Mouse (Mus musculus): ENCODE results near the gene Xpr1. TPM values are rescaled to one million over a fixed set of nuclear protein-coding genes. Genes with fewer than 3 reads are reported as not detected.

The Xpr1 gene
- polyA plus RNA-seq, 1 experiment from 2014 or later: 16.4 TPM

DNA sequence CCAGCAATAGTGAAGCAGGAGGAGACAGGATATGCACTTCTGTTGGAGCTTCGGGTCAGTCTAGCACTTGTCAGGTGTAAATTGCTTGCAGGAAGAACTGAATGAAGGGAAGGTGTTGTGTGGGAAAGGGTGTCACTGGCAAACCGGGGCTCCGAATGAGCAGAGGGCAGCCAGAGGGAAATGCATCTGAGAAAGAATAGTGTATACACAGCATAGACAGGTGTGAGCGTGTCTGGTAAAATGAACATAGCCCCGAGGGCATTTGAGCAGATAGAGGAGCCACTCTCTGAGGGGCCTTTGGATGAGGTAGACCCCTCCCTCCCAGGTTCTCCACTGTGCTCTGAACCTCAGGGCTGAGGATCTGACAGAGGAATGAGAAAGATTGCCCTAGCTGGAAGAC lies 169.2 kb downstream of the Xpr1 start:
- H3K4me2 ChIP-seq (ENCODE audit: low read depth, low read length, severe bottlenecking): no peak overlapping the region
- 82% methylated on average over 5 of the region's 5 CpGs for WGBS
- H3K4me3 ChIP-seq (ENCODE audit: low read depth, low read length): no peak overlapping the region
- H3K9me3 ChIP-seq (ENCODE audit: control insufficient read depth, low read length): no peaks in the 10 kb centered on the region
- ATAC-seq (replicated peaks; ENCODE audit: low FRiP score): no peak
- no peaks in the 10 kb centered on the region for H3K36me3 ChIP-seq (ENCODE audit: control insufficient read depth, insufficient read depth, low read length)
- DNase-seq (ENCODE audit: low spot score): peak; percentile 42
- no peak overlapping the region for H3K9ac ChIP-seq (ENCODE audit: low read length)
- no peak overlapping the region for H3K27ac ChIP-seq (ENCODE audit: low read depth, low read length)
- peaks cover 5% of the 10 kb centered on the region; the same call in 1 of the 2 replicates for H3K4me1 ChIP-seq (replicated peaks; ENCODE audit: control insufficient read depth, insufficient read depth, low read length)
- peaks cover 9% of the 10 kb centered on the region; the same call in 1 of the 2 replicates for H3K27me3 ChIP-seq (ENCODE audit: control insufficient read depth, insufficient read depth, low read length)

GRCm38 (mm10) chr1:155247441-155247840 lies 169.8 kb downstream of the Xpr1 start:
- H3K27ac ChIP-seq (ENCODE audit: low read depth, low read length): no peak overlapping the region
- H3K9ac ChIP-seq (ENCODE audit: low read length): no peak overlapping the region
- H3K36me3 ChIP-seq (ENCODE audit: control insufficient read depth, insufficient read depth, low read length): no peaks in the 10 kb centered on the region
- H3K4me1 ChIP-seq (replicated peaks; ENCODE audit: control insufficient read depth, insufficient read depth, low read length): peaks cover 5% of the 10 kb centered on the region; the same call in 1 of the 2 replicates
- WGBS: 56% methylated on average over 5 of the region's 5 CpGs
- ATAC-seq (replicated peaks; ENCODE audit: low FRiP score) (no peak), DNase-seq (ENCODE audit: low spot score) (no peak)
- no peak overlapping the region for H3K4me3 ChIP-seq (ENCODE audit: low read depth, low read length)
- no peaks in the 10 kb centered on the region for H3K9me3 ChIP-seq (ENCODE audit: control insufficient read depth, low read length)
- no peak overlapping the region for H3K4me2 ChIP-seq (ENCODE audit: low read depth, low read length, severe bottlenecking)
- H3K27me3 ChIP-seq (ENCODE audit: control insufficient read depth, insufficient read depth, low read length): peaks cover 9% of the 10 kb centered on the region; the same call in 1 of the 2 replicates

- WGBS: 72% methylated on average over 7 of the region's 7 CpGs
These were observed 171.7 kb downstream of the Xpr1 start for GRCm38 (mm10) chr1:155245516-155245915.

GRCm38 (mm10) chr1:155244771-155245211 lies 172.4 kb downstream of the Xpr1 start:
- no peak overlapping the region for H3K27ac ChIP-seq (ENCODE audit: low read depth, low read length)
- H3K9ac ChIP-seq (ENCODE audit: low read length): peak overlapping the region; percentile 63
- WGBS: 2% methylated on average over 29 of the region's 29 CpGs
- peak overlapping the region; percentile 83 for H3K4me2 ChIP-seq (ENCODE audit: low read depth, low read length, severe bottlenecking)
- H3K4me3 ChIP-seq (ENCODE audit: low read depth, low read length): peak overlapping the region; percentile 45
- DNase-seq (ENCODE audit: low spot score): peak; percentile 72
- H3K4me1 ChIP-seq (replicated peaks; ENCODE audit: control insufficient read depth, insufficient read depth, low read length): peaks cover 5% of the 10 kb centered on the region; the same call in 1 of the 2 replicates
- no peaks in the 10 kb centered on the region for H3K36me3 ChIP-seq (ENCODE audit: control insufficient read depth, insufficient read depth, low read length)
- no peaks in the 10 kb centered on the region for H3K9me3 ChIP-seq (ENCODE audit: control insufficient read depth, low read length)
- peaks cover 9% of the 10 kb centered on the region; the same call in 1 of the 2 replicates for H3K27me3 ChIP-seq (ENCODE audit: control insufficient read depth, insufficient read depth, low read length)
- peak; percentile 19; the same call in 1 of the 2 replicates for ATAC-seq (replicated peaks; ENCODE audit: low FRiP score)

More at GRCm38 (mm10) chr1:155245516-155245915, 171.7 kb downstream of the Xpr1 start:
- H3K4me3 ChIP-seq (ENCODE audit: low read depth, low read length): no peak overlapping the region
- no peaks in the 10 kb centered on the region for H3K9me3 ChIP-seq (ENCODE audit: control insufficient read depth, low read length)
- ATAC-seq (replicated peaks; ENCODE audit: low FRiP score): no peak
- H3K9ac ChIP-seq (ENCODE audit: low read length): no peak overlapping the region
- H3K4me1 ChIP-seq (replicated peaks; ENCODE audit: control insufficient read depth, insufficient read depth, low read length): peaks cover 5% of the 10 kb centered on the region; the same call in 1 of the 2 replicates
- H3K4me2 ChIP-seq (ENCODE audit: low read depth, low read length, severe bottlenecking): no peak overlapping the region
- H3K36me3 ChIP-seq (ENCODE audit: control insufficient read depth, insufficient read depth, low read length): no peaks in the 10 kb centered on the region
- peak; percentile 46 for DNase-seq (ENCODE audit: low spot score)
- peaks cover 9% of the 10 kb centered on the region; the same call in 1 of the 2 replicates for H3K27me3 ChIP-seq (ENCODE audit: control insufficient read depth, insufficient read depth, low read length)
- H3K27ac ChIP-seq (ENCODE audit: low read depth, low read length): no peak overlapping the region

DNA sequence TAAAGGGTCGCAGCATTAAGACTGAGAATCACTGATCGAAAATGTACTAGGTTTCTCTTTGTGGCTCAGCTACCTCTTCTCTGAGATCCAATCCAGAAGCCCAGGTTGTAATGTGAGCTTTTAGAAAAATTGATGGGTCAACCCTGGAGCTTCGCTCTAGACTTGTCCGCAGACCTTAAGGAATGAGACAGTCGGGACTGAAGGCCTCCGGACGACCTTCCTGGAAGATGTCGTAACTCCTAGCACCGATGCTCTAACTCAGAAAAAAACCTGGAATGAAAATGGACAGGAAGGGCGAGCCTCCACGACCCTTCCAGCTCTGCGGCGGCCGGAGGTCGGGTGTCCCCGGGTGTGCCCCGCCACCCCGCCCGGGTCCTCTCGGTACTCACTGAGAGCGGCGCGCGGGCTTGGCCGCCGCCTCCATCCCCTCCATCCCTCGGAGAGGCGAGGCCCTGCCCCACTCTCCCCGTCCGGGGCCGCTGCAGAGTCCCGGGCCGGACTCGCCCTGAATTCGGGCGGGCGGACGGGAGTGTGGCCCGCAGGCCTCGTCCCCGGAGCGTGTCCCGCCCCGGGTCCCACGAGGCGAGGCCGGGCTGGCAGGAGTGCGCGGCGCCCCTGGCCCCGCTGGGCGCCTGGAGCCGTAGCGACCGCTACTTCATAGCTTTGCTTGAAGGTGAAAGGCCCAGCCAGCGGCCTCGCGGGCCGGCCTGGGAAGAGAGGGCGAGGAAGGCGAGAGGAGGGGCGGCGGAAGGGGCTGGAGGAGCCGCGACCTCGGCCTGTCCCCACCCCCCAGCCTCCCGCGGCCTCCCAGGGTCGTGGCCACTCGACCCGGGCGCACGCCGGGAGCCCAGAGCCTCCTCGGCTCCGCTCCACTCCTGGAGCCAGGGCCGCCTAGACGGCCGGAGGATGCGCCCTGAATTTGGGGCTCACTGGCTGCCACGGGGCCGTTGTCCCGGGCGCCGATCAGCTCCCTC lies 173.1 kb downstream of the Xpr1 start, which contains the start of gene BC034090:
Gene BC034090 (minus strand): TSS at position 648 of the 974 bp plus-strand sequence.
- Histone ChIP-seq H3K36me3 (ENCODE audit: control insufficient read depth, insufficient read depth, low read length) (no peaks in the 10 kb centered on the region), H3K27me3 (ENCODE audit: control insufficient read depth, insufficient read depth, low read length) (peaks cover 9% of the 10 kb centered on the region; the same call in 1 of the 2 replicates), H3K9ac (ENCODE audit: low read length) (peak within 1 kb of the TSS; percentile 63), H3K27ac (ENCODE audit: low read depth, low read length) (no peak within 1 kb of the TSS), H3K4me2 (ENCODE audit: low read depth, low read length, severe bottlenecking) (peak within 1 kb of the TSS; percentile 83), H3K4me3 (ENCODE audit: low read depth, low read length) (peak within 1 kb of the TSS; percentile 45), H3K4me1 (replicated peaks; ENCODE audit: control insufficient read depth, insufficient read depth, low read length) (peaks cover 9% of the 10 kb centered on the region; the same call in 1 of the 2 replicates), H3K9me3 (ENCODE audit: control insufficient read depth, low read length) (no peaks in the 10 kb centered on the region)
- 2% methylated on average over 75 of the region's 85 CpGs for WGBS
- DNase-seq (ENCODE audit: low spot score) (peak; percentile 81), ATAC-seq (replicated peaks; ENCODE audit: low FRiP score) (peak; percentile 77)

DNA sequence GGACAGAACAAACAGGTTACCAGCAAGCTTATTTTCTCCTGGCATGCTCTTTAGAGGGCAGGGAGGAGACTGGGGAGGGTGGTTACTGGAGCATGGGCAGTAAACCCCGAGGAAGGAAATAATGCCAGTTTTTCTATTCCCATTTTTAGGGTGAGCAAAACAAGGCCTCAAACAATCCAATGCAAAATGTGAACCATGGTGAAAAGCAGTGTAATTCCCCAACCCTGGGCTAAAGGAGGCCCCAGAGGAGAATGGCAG lies 174.8 kb downstream of the Xpr1 start:
- Histone ChIP-seq H3K9me3 (ENCODE audit: control insufficient read depth, low read length) (no peaks in the 10 kb centered on the region), H3K27ac (ENCODE audit: low read depth, low read length) (no peak overlapping the region), H3K4me2 (ENCODE audit: low read depth, low read length, severe bottlenecking) (no peak overlapping the region), H3K4me3 (ENCODE audit: low read depth, low read length) (no peak overlapping the region), H3K27me3 (ENCODE audit: control insufficient read depth, insufficient read depth, low read length) (peaks cover 9% of the 10 kb centered on the region; the same call in 1 of the 2 replicates), H3K4me1 (replicated peaks; ENCODE audit: control insufficient read depth, insufficient read depth, low read length) (peaks cover 13% of the 10 kb centered on the region; the same call in 1 of the 2 replicates), H3K36me3 (ENCODE audit: control insufficient read depth, insufficient read depth, low read length) (no peaks in the 10 kb centered on the region), H3K9ac (ENCODE audit: low read length) (no peak overlapping the region)
- 74% methylated on average over 1 of the region's 1 CpGs for WGBS
- ATAC-seq (replicated peaks; ENCODE audit: low FRiP score): no peak
- no peak for DNase-seq (ENCODE audit: low spot score)

- H3K4me3 ChIP-seq (ENCODE audit: low read depth, low read length): no peak overlapping the region
- H3K4me1 ChIP-seq (replicated peaks; ENCODE audit: control insufficient read depth, insufficient read depth, low read length): peaks cover 13% of the 10 kb centered on the region; the same call in 1 of the 2 replicates
- WGBS: 77% methylated on average over 12 of the region's 12 CpGs
- no peaks in the 10 kb centered on the region for H3K9me3 ChIP-seq (ENCODE audit: control insufficient read depth, low read length)
- H3K36me3 ChIP-seq (ENCODE audit: control insufficient read depth, insufficient read depth, low read length): no peaks in the 10 kb centered on the region
- DNase-seq (ENCODE audit: low spot score) (no peak), ATAC-seq (replicated peaks; ENCODE audit: low FRiP score) (no peak)
- H3K4me2 ChIP-seq (ENCODE audit: low read depth, low read length, severe bottlenecking): no peak overlapping the region
- H3K9ac ChIP-seq (ENCODE audit: low read length): no peak overlapping the region
- peaks cover 9% of the 10 kb centered on the region; the same call in 1 of the 2 replicates for H3K27me3 ChIP-seq (ENCODE audit: control insufficient read depth, insufficient read depth, low read length)
- H3K27ac ChIP-seq (ENCODE audit: low read depth, low read length): no peak overlapping the region
These were observed 175.3 kb downstream of the Xpr1 start for GRCm38 (mm10) chr1:155241701-155242487.
